17 mouse cellular contexts compared by ENCODE assay signal in genomic region chr19:30843637-30844036, GRCm38 (mm10).
DNase-seq lines count a peak whose midpoint lies in the region; ATAC-seq and TF ChIP-seq lines count a peak whose summit lies in the region.
"Had no signal": no experiment of that assay in that cellular context is flagged by ENCODE, and none has a peak within 500 bp of the region (broad histone marks: within the 10 kb centered on the region; RNA-seq: fewer than 3 reads in every experiment).

No protein-coding gene starts in this region.

- no peak overlapping the region for H3K4me3 ChIP-seq in embryonic fibroblast, embryonic 13.5 days (ENCODE audit: insufficient read depth, low read length)
- H3K4me3 ChIP-seq in hindbrain, embryonic 14.5 days (replicated peaks; ENCODE audit: low read length) = no peak overlapping the region
- H3K4me3 ChIP-seq: heart, embryonic 15.5 days; limb, embryonic 12.5 days; liver, embryonic 15.5 days; myocyte had no signal

- H3K36me3 ChIP-seq in hindbrain, embryonic 14.5 days (replicated peaks; ENCODE audit: control insufficient read depth, insufficient read depth) = no peaks in the 10 kb centered on the region
- H3K36me3 ChIP-seq: heart, embryonic 15.5 days; limb, embryonic 12.5 days; liver, embryonic 15.5 days had no signal

- 0 out of 2 replicates have a peak overlapping the region, but pooled peaks have one; percentile 4 for H3K27ac ChIP-seq in embryonic fibroblast, embryonic 13.5 days (ENCODE audit: insufficient read depth, low read length)
- peak overlapping the region; percentile 38 for H3K27ac ChIP-seq in hindbrain, embryonic 14.5 days
- H3K27ac ChIP-seq: heart, embryonic 15.5 days; limb, embryonic 12.5 days; liver, embryonic 15.5 days had no signal

- TF ChIP-seq CTCF in embryonic fibroblast, embryonic 13.5 days (IDR thresholded peaks at IDR 0.05; ENCODE audit: borderline replicate concordance, insufficient read depth, low read length) = no peak

- WGBS in hindbrain, embryonic 14.5 days = 65% methylated on average over 4 of the region's 4 CpGs

- H3K4me2 ChIP-seq in hindbrain, embryonic 14.5 days (replicated peaks) = no peak overlapping the region
- H3K4me2 ChIP-seq: limb, embryonic 12.5 days; liver, embryonic 15.5 days had no signal

- TF ChIP-seq POLR2A in embryonic fibroblast, embryonic 13.5 days (IDR thresholded peaks at IDR 0.05; ENCODE audit: low read depth, low read length) = no peak

- no peak overlapping the region for H3K9ac ChIP-seq in hindbrain, embryonic 14.5 days
- H3K9ac ChIP-seq: heart, embryonic 15.5 days; limb, embryonic 12.5 days; liver, embryonic 15.5 days had no signal

- H3K27me3 ChIP-seq in hindbrain, embryonic 14.5 days (ENCODE audit: control insufficient read depth, insufficient read depth, low read length) = no peaks in the 10 kb centered on the region
- H3K27me3 ChIP-seq: heart, embryonic 15.5 days; limb, embryonic 12.5 days; liver, embryonic 15.5 days had no signal

- no peaks in the 10 kb centered on the region for H3K9me3 ChIP-seq in hindbrain, embryonic 14.5 days (ENCODE audit: control insufficient read depth, low read length)
- H3K9me3 ChIP-seq: heart, embryonic 15.5 days; limb, embryonic 12.5 days; liver, embryonic 15.5 days had no signal

- ATAC-seq in frontal cortex, adult (ENCODE audit: low TSS enrichment) = peak; percentile 7; the same call in 1 of the 2 replicates
- peak; percentile 44 for ATAC-seq in hindbrain, embryonic 14.5 days (ENCODE audit: low FRiP score)
- ATAC-seq in monocyte, adult 5-6 weeks (replicated peaks; ENCODE audit: insufficient number of reproducible peaks, low FRiP score, low TSS enrichment, poor library complexity, severe bottlenecking) = no peak
- ATAC-seq: inflammation-experienced regulatory T-cells, adult 6 months had no signal

- no peaks in the 10 kb centered on the region; the same call in 1 of the 2 replicates for H3K4me1 ChIP-seq in embryonic fibroblast, embryonic 13.5 days (ENCODE audit: control insufficient read depth, insufficient read depth, low read length)
- no peaks in the 10 kb centered on the region for H3K4me1 ChIP-seq in hindbrain, embryonic 14.5 days (replicated peaks; ENCODE audit: control insufficient read depth, insufficient read depth, low read length)
- H3K4me1 ChIP-seq: heart, embryonic 15.5 days; liver, embryonic 15.5 days had no signal

- DNase-seq in frontal cortex, adult 2 months (ENCODE audit: extremely low spot score in 1 of 2, low spot score in 1 of 2) = no peak
- DNase-seq in hindbrain, embryonic 14.5 days (ENCODE audit: low spot score) = no peak
- DNase-seq in naive thymus-derived CD4-positive, alpha-beta T cell, adult 2 months (ENCODE audit: low read depth) = peak; percentile 1
- DNase-seq in layer of hippocampus, adult 9-10 months (ENCODE audit: low spot score) = no peak
- DNase-seq in heart, adult 18-20 months = no peak
- DNase-seq: adrenal gland, adult 2 months; kidney, postnatal 25 days; spleen, adult 18-20 months; thymus, postnatal 36 days had no signal
